Mouse (Mus musculus) heart, embryonic 11.5 days (tissue): Measurements from ENCODE around the gene Mknk1. TPM values are rescaled to one million over a fixed set of nuclear protein-coding genes. Genes with fewer than 3 reads are reported as not detected.

Source experiments
- ATAC-seq: fragments of 200-750 bp; cut with Nextera tagmentation; replicated peaks from 2 replicates; pipeline ENCODE4 v1.8.0; 2017; ENCODE audit warnings: moderate library complexity; ENCODE audit not compliant: insufficient number of reproducible peaks, low FRiP score, low TSS enrichment
- H3K27ac ChIP-seq: fragments of 300-500 bp; sonication (generic); 2 replicates; pipeline ENCODE4 v1.5.1; 2014; ENCODE audit warnings: mild to moderate bottlenecking, low read depth, low read length
- H3K27me3 ChIP-seq: fragments of 300-500 bp; sonication (generic); 2 replicates; pipeline ENCODE4 v1.6.1; 2014; ENCODE audit warnings: mild to moderate bottlenecking, low read length, mixed read lengths; ENCODE audit not compliant: control insufficient read depth, insufficient read depth
- H3K36me3 ChIP-seq: fragments of 300-500 bp; sonication (generic); 2 replicates; pipeline ENCODE4 v1.6.1; 2014; ENCODE audit warnings: mild to moderate bottlenecking, low read length, moderate library complexity, mixed read lengths; ENCODE audit not compliant: control insufficient read depth, insufficient read depth
- H3K4me1 ChIP-seq: fragments of 300-500 bp; sonication (generic); 2 replicates; pipeline ENCODE4 v1.6.1; 2014; ENCODE audit warnings: low read length; ENCODE audit not compliant: control insufficient read depth, insufficient read depth
- H3K4me2 ChIP-seq: fragments of 300-500 bp; sonication (generic); 2 replicates; pipeline ENCODE4 v1.6.1; 2014; ENCODE audit warnings: mild to moderate bottlenecking, moderate library complexity
- H3K4me3 ChIP-seq: fragments of 300-500 bp; sonication (generic); 2 replicates; pipeline ENCODE4 v1.5.1; 2014; ENCODE audit warnings: low read depth, low read length
- H3K9ac ChIP-seq: fragments of 300-500 bp; sonication (generic); 2 replicates; pipeline ENCODE4 v1.6.1; 2014; ENCODE audit warnings: mild to moderate bottlenecking, low read depth, low read length, moderate library complexity
- H3K9me3 ChIP-seq: fragments of 300-500 bp; sonication (generic); replicated peaks from 2 replicates; pipeline ENCODE4 v1.6.1; 2016; ENCODE audit warnings: low read length; ENCODE audit not compliant: control insufficient read depth
- WGBS: fragments of 180-500 bp; shearing (Covaris S2); extraction: QIAGEN DNeasy Blood & Tissue Kit; methylation state at CpG from one replicate; pipeline ENCODE4 v1.1.7; 2014; ENCODE audit not compliant: insufficient replicate concordance; 5-methylcytosine and 5-hydroxymethylcytosine counted together
- polyA plus RNA-seq: library from polyadenylated mRNA; unstranded; fragments of >200 nt; fragmentation: Nextera tagmentation; extraction: Ambion mirVana; gene quantifications from 2 replicates; pipeline ENCODE4 v1.2.1, GENCODE M21; 2014

Gene Mknk1
- polyA plus RNA-seq, 1 experiment from 2014 or later: 18.8 TPM

- Histone ChIP-seq H3K4me3 (no peak overlapping the region), H3K4me2 (no peak overlapping the region), H3K27ac (0 out of 2 replicates have a peak overlapping the region, but pooled peaks have one; percentile 35), H3K9me3 (no peaks in the 10 kb centered on the region), H3K4me1 (peaks cover 27% of the 10 kb centered on the region), H3K27me3 (no peaks in the 10 kb centered on the region), H3K9ac (no peak overlapping the region), H3K36me3 (no peaks in the 10 kb centered on the region)
- WGBS: 69% methylated on average over 1 of the region's 1 CpGs
- ATAC-seq: no peak
Measured at GRCm38 (mm10) chr4:115848083-115848482, 9.1 kb downstream of the Mknk1 start.

- Histone ChIP-seq H3K9ac (peak overlapping the region; percentile 2; the same call in 1 of the 2 replicates), H3K4me3 (no peak overlapping the region), H3K4me2 (peak overlapping the region; percentile 31), H3K27ac (peak overlapping the region; percentile 66), H3K27me3 (no peaks in the 10 kb centered on the region), H3K4me1 (peaks cover 27% of the 10 kb centered on the region), H3K36me3 (no peaks in the 10 kb centered on the region), H3K9me3 (no peaks in the 10 kb centered on the region)
- peak; percentile 92 for ATAC-seq
- 27% methylated on average over 8 of the region's 8 CpGs for WGBS
Measured at GRCm38 (mm10) chr4:115848990-115849677, 10.1 kb downstream of the Mknk1 start.

- no peak overlapping the region for H3K4me3 ChIP-seq
- peak overlapping the region; percentile 66; the same call in 1 of the 2 replicates for H3K27ac ChIP-seq
- WGBS: 55% methylated on average over 2 of the region's 2 CpGs
- H3K9ac ChIP-seq: no peak overlapping the region
- no peaks in the 10 kb centered on the region for H3K36me3 ChIP-seq
- no peak for ATAC-seq
- no peak overlapping the region for H3K4me2 ChIP-seq
- H3K9me3 ChIP-seq: no peaks in the 10 kb centered on the region
- peaks cover 27% of the 10 kb centered on the region for H3K4me1 ChIP-seq
- H3K27me3 ChIP-seq: no peaks in the 10 kb centered on the region
Measured at GRCm38 (mm10) chr4:115850111-115850510, 11.1 kb downstream of the Mknk1 start.

GRCm38 (mm10) chr4:115850631-115851030, 11.6 kb downstream of the Mknk1 start:
- Histone ChIP-seq H3K36me3 (no peaks in the 10 kb centered on the region), H3K9me3 (no peaks in the 10 kb centered on the region), H3K27me3 (no peaks in the 10 kb centered on the region), H3K4me3 (no peak overlapping the region), H3K4me1 (peaks cover 27% of the 10 kb centered on the region), H3K27ac (no peak overlapping the region), H3K4me2 (no peak overlapping the region), H3K9ac (no peak overlapping the region)
- WGBS: 62% methylated on average over 2 of the region's 2 CpGs
- no peak for ATAC-seq

GRCm38 (mm10) chr4:115851569-115851968, 12.6 kb downstream of the Mknk1 start:
- Histone ChIP-seq H3K4me3 (no peak overlapping the region), H3K9ac (no peak overlapping the region), H3K4me1 (peaks cover 32% of the 10 kb centered on the region), H3K36me3 (no peaks in the 10 kb centered on the region), H3K27ac (no peak overlapping the region), H3K4me2 (no peak overlapping the region), H3K9me3 (no peaks in the 10 kb centered on the region), H3K27me3 (no peaks in the 10 kb centered on the region)
- 77% methylated on average over 6 of the region's 6 CpGs for WGBS
- no peak for ATAC-seq

- H3K4me2 ChIP-seq: no peak overlapping the region
- H3K36me3 ChIP-seq: 0 out of 2 replicates have a peak, but pooled peaks cover 5% of the 10 kb centered on the region
- no peak overlapping the region for H3K9ac ChIP-seq
- H3K27ac ChIP-seq: no peak overlapping the region
- WGBS: 38% methylated on average over 6 of the region's 6 CpGs
- H3K9me3 ChIP-seq: no peaks in the 10 kb centered on the region
- no peaks in the 10 kb centered on the region for H3K27me3 ChIP-seq
- H3K4me3 ChIP-seq: no peak overlapping the region
- peaks cover 12% of the 10 kb centered on the region for H3K4me1 ChIP-seq
- ATAC-seq: no peak
Measured at GRCm38 (mm10) chr4:115855100-115855499, 16.1 kb downstream of the Mknk1 start.

GRCm38 (mm10) chr4:115855609-115856008, 16.6 kb downstream of the Mknk1 start:
- peaks cover 12% of the 10 kb centered on the region for H3K4me1 ChIP-seq
- H3K9ac ChIP-seq: no peak overlapping the region
- no peak for ATAC-seq
- peaks cover 6% of the 10 kb centered on the region; the same call in 1 of the 2 replicates for H3K36me3 ChIP-seq
- H3K4me3 ChIP-seq: no peak overlapping the region
- H3K27ac ChIP-seq: 0 out of 2 replicates have a peak overlapping the region, but pooled peaks have one; percentile 22
- WGBS: 62% methylated on average over 4 of the region's 4 CpGs
- no peaks in the 10 kb centered on the region for H3K27me3 ChIP-seq
- no peak overlapping the region for H3K4me2 ChIP-seq
- no peaks in the 10 kb centered on the region for H3K9me3 ChIP-seq

GRCm38 (mm10) chr4:115856282-115856681, 17.3 kb downstream of the Mknk1 start:
- 35% methylated on average over 4 of the region's 4 CpGs for WGBS
- Histone ChIP-seq H3K36me3 (peaks cover 9% of the 10 kb centered on the region; the same call in 1 of the 2 replicates), H3K4me2 (no peak overlapping the region), H3K9ac (0 out of 2 replicates have a peak overlapping the region, but pooled peaks have one; percentile 6), H3K9me3 (no peaks in the 10 kb centered on the region), H3K27me3 (no peaks in the 10 kb centered on the region), H3K4me1 (peaks cover 12% of the 10 kb centered on the region), H3K4me3 (no peak overlapping the region), H3K27ac (peak overlapping the region; percentile 35)
- ATAC-seq: peak; percentile 81
